Mouse (Mus musculus): ENCODE data around the gene Capn11.

Capn11 gene

DNA sequence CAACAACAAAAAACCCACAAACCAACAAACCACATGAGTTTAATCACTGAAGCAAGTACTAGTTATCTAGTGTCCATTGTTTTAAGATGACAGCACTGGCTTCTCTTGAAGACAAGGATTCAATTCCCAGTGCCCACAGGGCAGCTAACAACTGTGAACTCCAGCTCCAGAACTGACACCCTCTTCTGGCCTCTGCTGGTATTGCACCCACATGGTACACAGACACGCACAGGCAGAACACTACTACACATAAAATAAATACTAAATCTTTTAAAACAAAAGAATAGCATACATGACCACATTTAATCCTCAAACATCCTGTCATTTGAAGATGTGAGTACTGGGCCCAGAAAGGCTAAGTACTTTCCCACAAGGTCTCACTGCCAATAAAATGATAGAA is 22.5 kb upstream of the Capn11 start:
- DNase-seq (ENCODE audit: low spot score), result no peak

DNA sequence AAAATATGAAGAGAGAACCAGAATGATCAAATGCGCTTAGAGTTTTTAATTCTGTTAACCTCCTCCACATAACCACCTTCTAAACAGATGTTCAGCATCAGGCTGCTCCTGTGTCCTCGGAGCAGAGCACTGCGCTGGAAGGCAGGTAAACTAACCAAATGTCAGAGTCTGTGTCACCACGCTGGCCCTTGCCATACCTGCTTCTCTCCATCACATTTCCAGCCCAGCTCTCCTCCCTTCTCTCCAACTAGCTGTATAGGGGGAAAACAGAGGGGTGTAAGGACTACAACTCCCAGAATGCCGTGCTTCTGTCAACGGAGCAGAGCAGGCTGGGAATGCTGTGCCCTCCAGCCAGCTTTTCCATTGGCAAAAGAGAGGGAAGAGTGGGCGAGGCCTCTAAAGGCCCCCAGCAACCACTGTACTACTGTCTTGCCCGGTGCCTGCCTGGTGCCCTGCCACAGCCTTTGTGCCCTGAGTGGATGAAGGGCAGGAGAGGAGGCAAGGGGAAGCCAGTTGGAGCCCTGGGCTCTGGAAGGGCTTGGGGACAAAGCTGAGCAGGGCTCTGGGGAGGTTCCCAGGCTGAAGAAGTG is 21.4 kb upstream of the Capn11 start:
- DNase-seq (ENCODE audit: low spot score), result no peak

DNA sequence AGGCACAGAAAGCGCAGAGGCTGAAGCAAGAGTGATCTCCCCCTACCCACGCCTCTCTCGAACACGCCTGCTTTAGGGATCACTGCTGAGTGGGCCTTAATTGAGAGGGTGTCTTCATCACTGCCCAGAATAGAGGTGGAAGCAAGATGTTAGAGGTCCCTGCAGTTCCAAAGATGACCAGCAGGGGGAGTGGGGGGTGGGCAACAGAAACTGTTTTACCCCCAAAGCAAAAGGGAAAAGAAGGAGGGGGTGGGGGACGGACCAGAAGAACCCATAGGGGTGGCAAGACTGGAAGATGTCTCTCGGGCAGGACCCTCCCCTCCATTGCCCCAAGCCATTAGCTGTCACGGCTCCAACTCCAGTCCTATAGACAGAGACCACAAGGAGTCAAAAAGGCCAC is 19.0 kb upstream of the Capn11 start:
- DNase-seq (ENCODE audit: low spot score), result no peak

DNA sequence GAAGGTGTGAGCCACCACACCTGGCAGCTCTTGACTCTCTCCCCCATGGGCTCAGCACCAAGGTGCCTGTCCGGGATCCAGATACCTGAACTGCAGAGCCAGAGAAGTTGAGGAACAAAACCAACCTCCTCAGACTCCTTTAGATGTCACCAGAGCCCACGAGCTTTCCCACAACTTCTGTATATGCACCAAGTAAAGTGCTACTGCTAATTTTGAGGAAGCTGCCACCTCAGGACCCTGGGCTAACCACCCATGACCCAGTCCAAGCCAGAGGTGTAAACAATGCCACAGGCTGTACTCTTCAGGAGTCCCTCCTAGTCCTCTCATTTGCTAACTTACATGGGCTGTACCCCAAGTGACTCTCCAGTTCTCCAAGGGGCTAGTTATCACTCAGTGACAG is 13.5 kb upstream of the Capn11 start:
- no peak for DNase-seq (ENCODE audit: low spot score)

DNA sequence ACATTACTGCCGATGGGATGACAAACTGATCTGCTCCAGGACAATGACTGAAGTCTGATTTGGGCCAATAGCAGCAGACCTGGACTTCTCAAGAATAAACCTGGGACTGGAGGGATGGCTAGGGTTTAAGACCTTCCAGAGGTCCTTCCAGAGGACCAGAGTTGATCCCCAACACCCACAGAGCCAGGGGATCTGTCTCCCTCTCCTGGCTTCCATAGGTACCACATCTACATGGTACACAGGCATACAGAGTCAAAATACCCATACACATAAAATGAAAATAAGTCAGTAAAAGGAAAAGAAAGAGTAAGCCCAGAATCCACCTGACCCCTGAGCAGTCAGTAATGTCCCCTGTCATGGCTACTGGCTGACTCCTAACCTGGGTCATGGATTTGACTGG is 12.7 kb upstream of the Capn11 start:
- no peak for DNase-seq (ENCODE audit: low spot score)

DNA sequence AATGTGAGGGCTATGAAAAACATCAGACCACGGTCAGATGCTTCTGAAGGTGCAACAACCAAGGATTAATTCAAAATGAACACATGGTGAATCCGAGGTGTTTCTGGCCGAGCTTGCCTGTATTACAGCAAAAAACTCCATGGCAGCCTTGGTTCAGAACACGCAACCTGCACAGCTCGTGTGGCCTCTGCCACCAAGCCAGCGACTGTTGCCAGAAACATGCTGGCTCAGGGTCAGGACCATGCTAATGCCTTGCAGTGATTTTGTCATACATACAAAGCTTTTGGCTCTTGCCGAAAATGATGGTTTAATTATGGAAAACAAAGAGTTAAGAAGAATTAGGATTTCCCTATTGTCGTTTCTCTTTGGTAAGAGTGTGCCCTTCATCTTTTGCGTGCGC is 8.9 kb upstream of the Capn11 start:
- no peak for DNase-seq (ENCODE audit: low spot score)

DNA sequence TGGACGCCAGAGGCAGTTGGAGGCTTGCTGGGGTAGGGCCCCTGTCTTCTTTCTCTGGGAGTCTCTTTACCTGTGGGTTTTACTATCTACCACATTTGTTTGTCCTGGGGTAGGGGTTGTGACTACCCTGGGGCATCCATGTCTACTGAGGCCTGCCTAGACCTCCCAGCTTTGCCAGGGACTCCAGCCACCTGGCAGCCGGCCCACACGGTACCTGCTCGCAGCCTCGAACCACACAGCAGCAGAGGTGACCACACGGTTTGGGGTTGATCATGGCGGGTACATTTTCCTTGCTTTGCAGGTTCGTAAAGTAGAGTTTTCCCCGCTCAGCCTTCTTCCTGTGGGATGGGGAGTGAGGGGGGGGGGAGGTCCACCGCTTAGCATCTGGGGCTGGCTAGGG is 8.4 kb upstream of the Capn11 start:
- DNase-seq (ENCODE audit: low spot score), result no peak

DNA sequence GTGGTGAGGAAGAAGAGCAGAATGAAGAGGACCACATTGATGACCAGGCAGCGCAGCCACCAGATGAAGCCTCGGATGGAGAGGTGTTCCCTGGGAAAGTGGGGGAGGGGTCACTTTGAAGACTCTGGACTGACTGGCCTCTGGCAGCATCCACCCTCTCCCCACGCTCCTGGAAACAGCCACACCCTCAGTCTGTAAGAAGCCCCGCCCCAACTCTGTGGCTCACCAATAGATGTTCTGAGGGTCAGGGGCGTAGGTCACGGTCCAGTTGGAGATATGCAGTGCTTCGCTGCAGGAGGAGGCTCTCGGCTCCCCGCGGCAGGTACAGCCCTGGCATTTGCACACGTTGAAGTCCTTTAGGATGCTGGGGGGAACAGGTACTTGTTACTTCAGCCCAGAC is 7.0 kb upstream of the Capn11 start:
- DNase-seq (ENCODE audit: low spot score), result no peak

DNA sequence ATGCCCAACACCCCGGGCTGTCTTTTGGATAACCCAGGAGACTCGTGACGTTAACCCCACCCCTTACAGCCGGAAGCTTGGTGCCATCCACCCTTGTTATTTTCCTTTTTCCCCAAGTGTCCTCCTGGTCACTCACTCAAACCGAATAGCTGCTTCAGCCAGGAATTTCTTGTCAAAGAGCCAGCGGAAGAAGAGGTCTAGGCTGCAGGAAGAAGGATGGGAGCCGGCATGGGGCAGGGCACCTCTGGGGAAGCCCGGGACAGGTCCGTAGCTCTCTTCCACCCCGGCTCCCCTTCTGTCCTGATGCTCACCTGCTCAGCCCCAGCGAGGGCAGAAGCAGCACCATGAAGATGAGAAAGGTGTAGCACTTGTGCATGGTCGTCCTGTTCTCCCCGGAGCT is 5.5 kb upstream of the Capn11 start:
- no peak for DNase-seq (ENCODE audit: low spot score)

DNA sequence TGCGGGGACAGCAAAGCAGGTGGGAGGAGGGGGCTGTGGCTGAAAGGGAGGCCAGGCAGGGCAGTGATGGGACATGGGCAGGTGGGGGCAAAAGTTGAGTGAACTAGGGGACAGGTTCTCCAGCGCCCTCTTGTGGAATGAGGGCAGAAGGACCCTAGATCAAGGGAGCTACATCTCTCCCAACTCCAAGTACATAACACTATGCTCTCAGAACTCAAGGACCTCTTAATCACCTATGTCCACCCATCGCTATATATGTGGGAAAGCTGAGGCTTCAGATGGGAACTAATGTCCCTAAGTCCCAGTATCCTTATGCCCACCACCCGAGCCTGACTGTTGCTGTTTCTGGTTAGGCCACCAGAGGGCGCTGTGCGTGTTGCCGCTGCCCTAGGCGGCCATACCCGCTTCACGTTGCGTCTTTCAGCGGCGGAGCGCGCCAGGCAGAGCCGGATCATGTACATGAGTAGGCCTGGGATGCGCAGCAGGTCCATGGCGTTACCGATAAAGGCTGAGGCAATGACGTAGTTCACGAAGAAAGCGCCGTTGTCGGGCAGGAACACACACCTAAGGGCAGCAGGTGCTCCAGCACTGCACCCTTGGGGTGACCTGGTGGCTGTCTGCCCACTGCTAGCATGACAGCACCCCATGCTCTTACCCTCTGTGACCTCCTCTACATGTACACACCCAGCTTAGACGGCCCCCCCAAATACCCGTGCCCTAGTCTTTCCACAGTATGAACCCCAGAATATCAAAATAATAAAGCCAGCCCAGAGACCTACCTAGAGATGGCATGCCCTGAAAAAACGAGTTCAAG is 4.2 kb upstream of the Capn11 start:
- DNase-seq (ENCODE audit: low spot score), result peak; percentile 67

DNA sequence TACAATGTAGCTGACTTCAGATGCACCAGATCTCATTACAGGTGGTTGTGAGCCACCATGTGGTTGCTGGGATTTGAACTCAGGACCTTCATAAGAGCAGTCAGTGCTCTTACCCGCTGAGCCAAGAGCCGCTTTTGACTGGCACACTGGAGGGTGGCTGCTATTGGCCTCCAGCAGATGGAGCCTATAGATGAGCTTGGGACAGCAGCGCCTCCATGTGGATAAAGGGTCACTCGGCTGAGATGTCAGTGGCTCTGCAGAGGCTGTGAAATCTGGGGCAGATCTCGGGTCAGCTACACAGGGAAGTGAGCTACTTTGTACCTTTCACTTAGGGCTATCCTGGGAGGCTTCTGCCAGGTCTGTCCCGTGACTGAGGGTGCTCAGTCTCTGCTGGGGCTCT is 3.3 kb downstream of the Capn11 start:
- no peak for DNase-seq (ENCODE audit: low spot score)

DNA sequence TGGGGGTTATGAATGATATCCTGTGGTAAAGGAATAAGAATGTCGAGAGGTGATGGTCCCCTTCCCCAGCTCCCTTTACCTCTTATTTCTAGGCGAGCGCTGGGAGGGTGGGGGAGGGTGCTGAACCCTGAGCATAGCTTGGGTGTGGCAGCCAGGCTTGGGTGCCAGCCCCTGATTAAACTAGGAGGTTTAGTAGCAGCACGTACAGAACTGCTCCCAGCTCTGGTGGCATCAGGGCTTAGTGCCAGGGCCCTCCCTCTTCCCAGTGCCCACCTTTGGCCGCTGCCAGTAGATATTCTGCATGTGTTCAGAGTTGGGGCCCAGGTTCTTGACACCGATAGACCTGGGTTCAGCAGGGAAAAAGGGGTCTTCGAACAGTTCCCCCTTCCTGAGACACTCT is 5.9 kb downstream of the Capn11 start:
- DNase-seq (ENCODE audit: low spot score), result no peak

DNA sequence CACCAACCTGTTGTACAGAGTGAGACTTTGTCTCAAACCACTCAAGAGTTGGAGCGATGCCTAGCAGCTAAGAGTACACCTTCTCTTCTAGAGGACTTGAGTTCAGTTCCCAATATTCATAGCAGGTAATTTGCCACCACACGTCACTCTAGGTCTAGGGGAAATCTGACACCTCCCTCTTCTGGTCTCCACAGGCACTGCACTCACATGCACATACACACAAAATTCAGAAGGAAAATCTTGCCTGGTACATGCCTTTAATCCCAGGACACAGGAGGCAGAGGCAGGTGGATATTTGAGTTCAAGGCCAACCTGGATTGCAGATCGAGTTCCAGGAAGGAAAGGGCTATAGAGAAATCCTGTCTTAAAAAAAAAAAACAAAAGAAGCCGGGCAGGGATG is 14.9 kb downstream of the Capn11 start:
- no peak for DNase-seq (ENCODE audit: low spot score)

DNA sequence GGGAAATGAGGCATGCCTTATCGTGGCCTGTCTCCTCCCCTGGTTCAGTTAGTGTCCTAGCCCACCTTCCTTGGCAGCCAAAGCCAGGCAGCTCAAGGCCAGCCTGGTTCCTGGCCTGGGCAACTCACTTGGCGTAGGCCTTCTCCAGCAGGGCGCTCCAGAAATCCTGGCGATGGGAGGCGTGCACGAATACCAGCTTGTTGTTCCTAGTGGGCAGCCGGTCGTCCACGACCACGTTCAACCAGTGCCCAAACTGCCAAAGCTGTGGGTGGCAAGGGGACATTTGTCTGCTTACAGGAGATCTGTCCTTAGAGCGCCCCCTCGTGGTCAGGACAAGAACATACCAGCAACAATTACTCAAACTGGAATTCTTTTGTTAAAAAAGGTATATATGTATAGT is 16.4 kb downstream of the Capn11 start:
- no peak for DNase-seq (ENCODE audit: low spot score)

DNA sequence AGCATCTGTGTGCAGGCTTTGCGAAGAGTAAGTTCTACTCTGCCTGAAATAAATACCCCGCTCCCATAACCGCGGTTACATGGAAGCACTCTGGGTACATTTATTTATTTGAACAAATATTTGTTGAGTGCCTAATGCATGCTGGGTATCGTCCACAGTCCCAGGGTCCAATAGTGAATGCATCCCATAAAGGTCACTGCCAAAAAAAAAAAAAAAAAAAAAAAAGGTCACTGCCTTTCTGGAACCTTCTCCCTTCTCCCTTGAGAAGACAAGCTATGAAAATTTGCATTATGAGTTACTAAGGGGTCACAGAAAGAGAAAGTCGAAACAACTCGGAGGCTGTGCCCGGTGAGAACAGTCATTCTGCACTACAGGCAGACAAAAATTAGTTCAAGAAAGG is 17.1 kb downstream of the Capn11 start:
- DNase-seq (ENCODE audit: low spot score), result no peak

DNA sequence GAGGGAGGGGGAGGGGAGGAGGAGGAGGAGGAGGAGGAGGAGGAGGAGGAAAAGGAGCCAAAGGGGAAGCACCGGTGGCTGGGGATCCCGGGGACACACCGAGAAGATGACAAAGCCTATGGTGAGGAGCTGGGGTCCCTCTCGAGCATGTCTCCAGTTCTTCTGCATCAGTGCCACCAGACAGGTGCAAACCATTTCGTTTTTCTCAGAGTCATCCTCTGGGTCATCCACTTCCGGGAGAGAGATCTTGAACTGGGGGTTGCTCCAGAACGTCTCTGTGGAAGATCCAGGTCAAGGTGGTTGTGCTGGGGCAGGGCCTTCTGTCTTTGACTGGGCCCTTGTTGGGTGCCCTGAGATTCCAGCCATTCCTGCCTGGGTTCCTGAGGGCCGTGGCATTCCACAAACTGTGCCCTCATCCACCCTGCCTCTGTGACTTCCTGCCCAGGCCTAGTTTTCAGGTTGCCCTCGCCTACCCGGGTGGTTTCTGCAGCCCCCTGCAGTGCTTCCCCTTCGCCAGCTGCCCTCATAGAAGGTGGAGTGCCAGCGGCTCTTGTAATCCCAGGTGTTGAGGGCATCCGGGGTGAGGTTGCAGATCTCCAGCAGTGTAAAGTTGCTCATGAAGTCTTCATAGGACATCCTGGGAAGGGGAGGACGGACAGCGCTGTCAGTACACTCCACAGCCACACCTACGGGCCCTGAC is 20.4 kb downstream of the Capn11 start:
- DNase-seq (ENCODE audit: low spot score), result no peak

DNA sequence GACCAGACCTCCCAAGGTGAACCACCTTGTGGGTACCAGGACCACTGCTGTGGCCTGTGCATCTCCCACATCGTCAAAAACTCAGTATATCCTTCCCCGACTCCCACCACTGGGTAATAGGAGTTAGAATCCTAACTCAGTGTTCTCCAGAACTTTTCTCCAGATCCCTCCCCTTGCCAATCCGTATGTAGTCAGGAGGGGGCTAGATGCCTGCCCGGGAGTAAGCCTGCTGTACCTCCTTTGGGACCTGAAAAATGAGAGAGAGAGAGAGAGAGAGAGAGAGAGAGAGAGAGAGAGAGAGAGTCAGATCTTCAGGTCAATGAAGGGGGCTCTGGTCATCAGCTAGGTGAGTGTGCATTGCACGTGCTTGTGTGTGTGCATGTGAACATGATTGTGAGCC is 25.1 kb downstream of the Capn11 start:
- no peak for DNase-seq (ENCODE audit: low spot score)

DNA sequence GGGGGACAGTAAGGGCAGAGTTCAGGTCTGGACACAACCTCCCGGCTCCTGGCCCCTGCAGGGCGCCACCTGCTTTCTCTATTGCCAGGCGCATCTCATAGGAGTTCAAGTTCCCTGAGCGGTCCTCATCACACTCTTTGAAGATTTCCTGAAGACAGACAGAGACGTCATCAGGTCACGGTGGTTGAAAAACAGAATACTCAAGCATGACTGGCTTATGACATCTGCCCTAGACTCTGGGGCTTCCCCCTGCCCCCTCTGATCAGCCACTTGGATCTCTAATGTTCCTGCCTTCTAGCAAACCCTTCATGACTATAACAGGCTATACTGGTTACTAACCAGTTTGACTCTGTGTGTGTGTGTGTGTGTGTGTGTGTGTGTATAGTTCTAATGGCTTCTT is 27.2 kb downstream of the Capn11 start:
- DNase-seq (ENCODE audit: low spot score), result no peak

DNA sequence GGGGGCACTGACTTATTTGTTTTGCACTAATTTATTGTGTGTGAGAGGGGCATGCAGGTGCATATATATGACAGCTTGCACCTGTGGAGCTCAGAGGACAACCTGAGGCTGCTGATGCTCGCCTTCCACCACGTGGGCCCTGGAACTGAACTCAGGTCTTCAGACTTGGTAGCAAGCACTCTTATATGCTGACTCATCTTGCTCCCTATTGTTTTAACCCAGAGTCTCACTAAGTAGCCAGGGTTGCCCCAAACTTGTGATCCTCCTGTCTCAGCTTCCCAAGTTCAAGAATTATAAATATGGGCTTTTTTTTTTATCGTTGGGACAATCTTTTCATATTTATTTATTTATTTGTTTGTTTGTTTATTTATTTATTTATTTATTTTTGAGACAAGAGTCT is 28.1 kb downstream of the Capn11 start:
- no peak for DNase-seq (ENCODE audit: low spot score)

DNA sequence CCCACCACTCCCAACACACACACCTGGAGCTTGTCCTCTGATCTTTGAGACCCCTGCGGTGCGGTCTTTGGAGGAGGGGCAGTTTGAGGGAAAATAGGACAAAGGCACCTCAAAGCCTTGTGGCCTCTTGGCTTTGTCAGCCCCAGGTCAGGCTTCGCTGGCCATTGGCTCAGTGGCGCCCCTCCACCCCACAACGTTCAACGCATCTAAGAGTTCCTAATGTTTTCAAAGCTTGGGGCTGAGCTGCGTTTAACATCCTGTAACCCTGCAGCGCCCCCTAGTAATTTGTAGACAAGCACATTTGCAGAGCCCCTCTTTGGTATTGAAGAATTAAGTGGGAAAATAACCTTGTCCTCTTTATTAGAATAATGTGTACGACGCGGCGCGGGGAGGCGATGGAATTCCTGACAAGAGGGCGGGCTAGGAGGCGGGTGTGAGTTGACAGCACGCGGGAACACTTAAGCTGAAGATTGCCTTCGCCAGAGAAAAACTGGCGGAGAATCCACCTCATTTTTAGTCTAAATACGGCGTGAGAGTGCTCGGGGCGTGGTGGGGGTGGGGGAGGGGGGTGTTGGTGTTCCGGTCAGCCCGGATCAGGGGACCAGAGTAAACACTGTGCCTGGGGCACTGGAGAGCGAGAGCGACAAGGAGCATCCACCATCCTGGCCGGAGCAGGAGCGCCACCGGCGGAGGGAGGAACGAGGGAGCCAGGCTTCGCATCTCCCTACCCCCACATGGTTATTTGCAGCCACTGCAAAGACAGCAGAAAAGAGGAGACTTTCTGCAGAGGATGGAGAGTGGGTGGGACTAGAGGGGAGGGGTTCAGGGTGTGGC is 29.0 kb downstream of the Capn11 start:
- DNase-seq (ENCODE audit: low spot score), result peak; percentile 29

DNA sequence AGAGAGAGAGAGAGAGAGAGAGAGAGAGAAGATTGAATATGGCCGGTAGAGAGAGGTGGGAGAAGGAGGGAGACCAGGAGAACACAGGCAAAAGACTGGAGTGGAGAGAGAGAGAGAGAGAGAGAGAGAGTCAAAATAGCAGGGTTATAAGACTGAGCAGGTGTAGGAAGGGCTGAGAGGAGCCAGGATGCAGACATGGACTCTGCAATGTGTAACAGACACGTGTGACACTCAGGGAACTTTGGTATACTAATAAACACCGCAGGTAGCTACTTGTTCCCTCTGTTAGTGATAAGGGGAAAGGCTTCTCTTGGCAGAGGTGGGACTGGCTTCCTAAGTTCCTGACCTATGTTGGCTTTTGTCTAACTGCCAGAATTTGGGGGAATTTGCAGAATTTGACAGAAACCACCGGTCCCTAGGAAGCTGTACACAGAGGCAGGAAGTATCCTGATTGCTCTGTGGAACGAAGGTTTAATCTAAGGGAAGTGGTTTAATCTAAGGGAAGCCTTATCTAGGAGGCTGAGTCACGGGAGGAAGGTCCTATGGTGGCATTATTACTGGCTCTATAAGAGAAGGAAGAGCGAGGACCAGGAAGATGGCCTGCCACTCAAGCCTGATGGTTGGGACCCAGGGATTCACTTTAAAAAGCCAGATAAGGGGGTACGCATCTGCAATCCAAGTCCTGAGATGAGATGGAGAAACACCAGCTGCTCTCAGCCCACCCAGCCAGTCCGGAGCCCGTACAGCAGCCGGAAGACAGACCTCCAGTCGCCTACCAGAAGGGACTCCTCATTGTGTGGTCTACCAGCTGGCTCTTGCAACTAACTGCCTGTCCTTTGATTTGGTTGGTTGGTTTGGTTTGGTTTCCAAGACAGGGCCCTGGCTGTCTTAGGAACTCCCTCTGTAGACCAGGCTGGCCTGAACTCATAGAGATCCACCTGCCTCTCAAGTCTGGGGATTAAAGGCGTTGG is 30.0 kb downstream of the Capn11 start:
- DNase-seq (ENCODE audit: low spot score), result no peak
